Mouse (Mus musculus): ENCODE data around the gene Ppp4r1. TPM values are rescaled to one million over a fixed set of nuclear protein-coding genes. Genes with fewer than 3 reads are reported as not detected.

The Ppp4r1 gene
- total and polyA plus RNA-seq, 2 experiments from 2014 or later = 22.0 to 52.4 TPM

DNA sequence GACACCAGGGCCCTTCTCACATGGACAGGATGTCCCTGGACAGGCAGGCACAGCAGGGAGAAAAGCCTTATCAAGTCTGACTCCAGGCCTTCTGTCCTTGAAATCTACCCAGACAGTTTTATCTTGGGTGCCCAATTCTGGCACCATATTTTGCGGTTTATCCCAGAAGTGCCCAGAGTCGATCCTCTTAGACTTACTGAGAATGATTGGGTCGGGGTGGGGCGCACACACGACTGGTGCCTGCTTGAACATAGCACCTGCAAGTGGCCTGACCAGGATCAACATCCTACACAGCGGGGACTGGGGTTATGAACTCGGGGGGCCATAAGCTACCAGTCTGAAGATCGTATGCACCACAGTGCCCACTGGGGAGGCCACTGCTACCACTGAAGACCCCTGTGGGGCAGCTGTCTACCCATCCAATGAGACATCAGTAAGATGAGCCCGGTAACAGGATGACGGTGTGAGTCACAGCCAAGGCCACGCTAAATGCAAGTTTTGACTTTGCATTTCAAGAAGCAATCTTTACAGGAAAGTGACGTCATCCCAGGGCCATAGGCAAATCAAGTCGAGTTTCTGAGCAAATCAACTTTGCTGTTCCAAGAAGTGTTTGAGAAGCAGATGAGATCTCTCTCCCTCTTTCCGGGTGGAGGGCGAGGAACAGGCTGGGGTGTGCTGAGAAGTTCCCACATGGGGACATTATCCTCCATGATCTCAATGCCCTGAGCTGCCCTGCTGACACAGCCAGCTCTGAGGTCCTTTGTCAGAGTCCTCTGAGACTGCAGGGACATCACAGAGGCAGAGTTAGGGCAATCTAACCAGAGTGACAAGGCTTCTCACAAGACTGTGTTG is 42.3 kb upstream of the Ppp4r1 start:
- H3K4me1 ChIP-seq (ENCODE audit: control insufficient read depth, insufficient read depth) = no peaks in the 10 kb centered on the region
- TF ChIP-seq CTCF (IDR thresholded peaks at IDR 0.05; ENCODE audit: low read depth) = no peak
- no peak for TF ChIP-seq EP300 (IDR thresholded peaks at IDR 0.05; ENCODE audit: low read depth)
- 0 out of 2 replicates have a peak, but pooled peaks cover 5% of the 10 kb centered on the region for H3K9me3 ChIP-seq (replicated peaks; ENCODE audit: control insufficient read depth, low read length)
- H3K36me3 ChIP-seq (replicated peaks; ENCODE audit: control insufficient read depth, insufficient read depth, low read length) = no peaks in the 10 kb centered on the region
- H3K27ac ChIP-seq (ENCODE audit: low read depth) = no peak overlapping the region
- H3K4me3 ChIP-seq (ENCODE audit: low read depth, low read length) = no peak overlapping the region
- no peaks in the 10 kb centered on the region for H3K27me3 ChIP-seq (ENCODE audit: control insufficient read depth, insufficient read depth, low read length)
- 60% methylated on average over 15 of the region's 15 CpGs for WGBS
- DNase-seq (ENCODE audit: low spot score) (no peak), ATAC-seq (ENCODE audit: insufficient read depth, low read depth) (no peak)
- H3K9ac ChIP-seq (replicated peaks; ENCODE audit: low read depth, low read length) = no peak overlapping the region
- no peak overlapping the region for H3K4me2 ChIP-seq (ENCODE audit: low read depth, low read length)

DNA sequence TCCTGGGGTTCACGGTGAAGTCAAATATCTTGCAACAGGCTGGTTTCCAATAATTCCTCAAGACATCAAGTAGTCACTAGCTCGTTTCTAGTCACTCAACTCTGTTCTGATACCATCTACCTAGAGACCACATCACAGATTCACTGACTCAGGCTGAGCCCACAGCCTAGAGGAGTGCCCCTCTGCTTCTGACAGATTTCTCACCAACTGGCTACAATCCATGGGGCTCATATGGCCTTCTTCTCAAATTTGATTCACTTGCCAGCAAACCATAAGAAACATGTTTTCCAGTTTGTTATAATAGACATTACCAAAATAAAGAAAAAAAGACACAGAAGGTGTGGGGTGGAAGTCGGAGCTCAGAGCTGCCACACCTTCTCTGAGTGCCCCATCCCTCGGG is 40.8 kb upstream of the Ppp4r1 start:
- Histone ChIP-seq H3K9me3 (replicated peaks; ENCODE audit: control insufficient read depth, low read length) (0 out of 2 replicates have a peak, but pooled peaks cover 5% of the 10 kb centered on the region), H3K36me3 (replicated peaks; ENCODE audit: control insufficient read depth, insufficient read depth, low read length) (no peaks in the 10 kb centered on the region), H3K4me1 (ENCODE audit: control insufficient read depth, insufficient read depth) (no peaks in the 10 kb centered on the region), H3K27ac (ENCODE audit: low read depth) (no peak overlapping the region), H3K27me3 (ENCODE audit: control insufficient read depth, insufficient read depth, low read length) (no peaks in the 10 kb centered on the region), H3K4me2 (ENCODE audit: low read depth, low read length) (no peak overlapping the region), H3K4me3 (ENCODE audit: low read depth, low read length) (no peak overlapping the region), H3K9ac (replicated peaks; ENCODE audit: low read depth, low read length) (no peak overlapping the region)
- ATAC-seq (ENCODE audit: insufficient read depth, low read depth) (no peak), DNase-seq (ENCODE audit: low spot score) (no peak)
- no peak for TF ChIP-seq CTCF (IDR thresholded peaks at IDR 0.05; ENCODE audit: low read depth)
- no peak for TF ChIP-seq EP300 (IDR thresholded peaks at IDR 0.05; ENCODE audit: low read depth)
- WGBS = 90% methylated on average over 4 of the region's 4 CpGs

DNA sequence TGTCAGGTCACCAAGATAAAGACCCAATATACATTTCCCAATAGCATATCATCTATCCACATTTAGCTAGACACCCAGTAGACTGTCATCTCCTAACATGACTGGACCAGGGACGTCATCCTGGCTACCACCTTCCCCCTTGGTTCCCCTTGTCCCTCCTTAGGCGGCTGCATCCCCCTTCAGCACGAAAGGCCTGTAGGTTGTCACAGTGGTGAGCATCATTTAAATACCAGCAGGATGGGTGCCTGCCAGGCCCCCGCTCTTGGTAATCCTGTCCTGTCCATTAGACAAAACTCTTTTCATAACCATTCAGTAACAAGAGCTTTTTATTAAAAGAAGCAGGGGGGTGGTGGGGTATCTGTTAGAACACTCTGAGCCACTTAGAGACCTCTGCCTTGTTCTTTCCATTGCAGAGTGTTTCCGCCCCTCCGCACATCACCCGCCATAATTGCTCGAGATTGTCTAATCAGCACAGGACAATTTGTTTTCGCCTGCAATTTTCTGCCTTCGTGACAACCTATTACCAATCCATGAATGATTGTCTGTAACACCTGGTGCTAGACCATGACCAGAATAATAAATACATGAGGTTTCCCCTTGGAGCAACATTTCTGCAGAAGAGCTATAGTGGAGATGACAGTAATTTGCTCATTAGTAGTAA is 40.0 kb upstream of the Ppp4r1 start:
- no peak for DNase-seq (ENCODE audit: low spot score)
- H3K27me3 ChIP-seq (ENCODE audit: control insufficient read depth, insufficient read depth, low read length) = no peaks in the 10 kb centered on the region
- WGBS = 89% methylated on average over 10 of the region's 10 CpGs

DNA sequence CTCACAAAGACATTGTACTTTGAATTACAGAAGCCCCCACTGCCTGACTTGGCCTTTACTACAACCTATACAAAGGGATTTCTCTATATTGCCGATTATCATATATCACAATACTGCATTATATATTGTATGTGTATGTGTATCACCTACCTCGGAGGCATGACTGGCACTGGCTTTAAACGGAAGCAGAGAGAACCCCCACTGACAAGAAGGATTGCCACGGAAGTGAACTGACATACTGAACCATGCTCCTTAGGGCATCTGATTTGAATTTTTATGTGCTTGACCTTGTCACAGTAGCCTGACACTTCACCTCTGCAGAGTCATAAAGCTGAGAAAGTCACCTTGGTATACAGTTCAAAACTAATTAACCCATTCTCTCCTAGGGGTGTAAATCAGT is 39.4 kb upstream of the Ppp4r1 start:
- Histone ChIP-seq H3K27ac (ENCODE audit: low read depth) (no peak overlapping the region), H3K9me3 (replicated peaks; ENCODE audit: control insufficient read depth, low read length) (0 out of 2 replicates have a peak, but pooled peaks cover 5% of the 10 kb centered on the region), H3K36me3 (replicated peaks; ENCODE audit: control insufficient read depth, insufficient read depth, low read length) (no peaks in the 10 kb centered on the region), H3K4me3 (ENCODE audit: low read depth, low read length) (no peak overlapping the region), H3K27me3 (ENCODE audit: control insufficient read depth, insufficient read depth, low read length) (no peaks in the 10 kb centered on the region), H3K4me1 (ENCODE audit: control insufficient read depth, insufficient read depth) (no peaks in the 10 kb centered on the region), H3K9ac (replicated peaks; ENCODE audit: low read depth, low read length) (no peak overlapping the region), H3K4me2 (ENCODE audit: low read depth, low read length) (no peak overlapping the region)
- 73% methylated on average over 4 of the region's 4 CpGs for WGBS
- no peak for ATAC-seq (ENCODE audit: insufficient read depth, low read depth)
- TF ChIP-seq CTCF (IDR thresholded peaks at IDR 0.05; ENCODE audit: low read depth) (no peak), EP300 (IDR thresholded peaks at IDR 0.05; ENCODE audit: low read depth) (no peak)
- no peak for DNase-seq (ENCODE audit: low spot score)

More for the DNA sequence above, 40.0 kb upstream of the Ppp4r1 start:
- Histone ChIP-seq H3K27ac (ENCODE audit: low read depth) (no peak overlapping the region), H3K9me3 (replicated peaks; ENCODE audit: control insufficient read depth, low read length) (0 out of 2 replicates have a peak, but pooled peaks cover 5% of the 10 kb centered on the region), H3K4me3 (ENCODE audit: low read depth, low read length) (no peak overlapping the region), H3K36me3 (replicated peaks; ENCODE audit: control insufficient read depth, insufficient read depth, low read length) (no peaks in the 10 kb centered on the region), H3K4me1 (ENCODE audit: control insufficient read depth, insufficient read depth) (no peaks in the 10 kb centered on the region), H3K9ac (replicated peaks; ENCODE audit: low read depth, low read length) (no peak overlapping the region), H3K4me2 (ENCODE audit: low read depth, low read length) (no peak overlapping the region)
- no peak for TF ChIP-seq EP300 (IDR thresholded peaks at IDR 0.05; ENCODE audit: low read depth)
- no peak for TF ChIP-seq CTCF (IDR thresholded peaks at IDR 0.05; ENCODE audit: low read depth)
- ATAC-seq (ENCODE audit: insufficient read depth, low read depth) = no peak

GRCm38 (mm10) chr17:65743664-65744330 is 38.6 kb upstream of the Ppp4r1 start:
- DNase-seq (ENCODE audit: low spot score) (no peak), ATAC-seq (ENCODE audit: insufficient read depth, low read depth) (no peak)
- Histone ChIP-seq H3K27ac (ENCODE audit: low read depth) (no peak overlapping the region), H3K27me3 (ENCODE audit: control insufficient read depth, insufficient read depth, low read length) (no peaks in the 10 kb centered on the region), H3K36me3 (replicated peaks; ENCODE audit: control insufficient read depth, insufficient read depth, low read length) (no peaks in the 10 kb centered on the region), H3K4me2 (ENCODE audit: low read depth, low read length) (no peak overlapping the region), H3K4me3 (ENCODE audit: low read depth, low read length) (no peak overlapping the region), H3K4me1 (ENCODE audit: control insufficient read depth, insufficient read depth) (no peaks in the 10 kb centered on the region), H3K9me3 (replicated peaks; ENCODE audit: control insufficient read depth, low read length) (0 out of 2 replicates have a peak, but pooled peaks cover 5% of the 10 kb centered on the region), H3K9ac (replicated peaks; ENCODE audit: low read depth, low read length) (no peak overlapping the region)
- TF ChIP-seq EP300 (IDR thresholded peaks at IDR 0.05; ENCODE audit: low read depth) (no peak), CTCF (IDR thresholded peaks at IDR 0.05; ENCODE audit: low read depth) (no peak)
- WGBS = 76% methylated on average over 11 of the region's 11 CpGs

Data from heart, postnatal 0 days (tissue).